Comparison of ENCODE assay signal across 8 mouse cellular contexts in the genomic region with DNA sequence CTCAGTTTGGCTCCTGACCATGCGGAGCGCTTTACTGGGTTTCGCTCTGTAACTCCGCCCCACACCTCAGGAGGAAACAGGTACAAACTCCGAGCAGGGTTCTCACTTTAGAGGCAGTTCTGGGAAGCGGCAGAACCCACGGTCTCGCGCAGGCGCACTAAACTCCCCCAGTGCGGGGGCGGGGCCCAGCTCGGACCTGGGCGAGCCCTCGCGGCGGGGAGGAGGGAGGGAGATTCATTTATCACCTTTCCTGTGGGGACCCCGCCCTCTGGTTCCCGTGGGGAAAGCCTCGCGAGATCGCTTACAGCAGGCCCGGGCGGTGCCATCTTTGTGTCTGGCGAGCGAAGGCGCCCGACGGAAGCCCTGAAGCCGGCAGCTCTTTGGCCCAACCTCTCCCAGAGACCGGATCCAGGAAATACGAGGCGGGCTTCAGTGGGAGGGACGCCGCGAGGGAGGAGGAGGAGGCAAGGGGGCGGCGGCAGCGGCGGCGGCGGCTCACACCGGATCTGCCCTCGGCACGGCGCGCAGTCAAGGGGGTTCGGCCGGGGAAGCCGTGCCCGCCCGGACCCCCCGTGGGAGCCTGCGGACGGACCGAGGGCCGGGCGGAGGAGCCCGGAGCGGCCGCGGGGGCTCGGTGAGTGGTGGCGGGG. TPM values are rescaled to one million over a fixed set of nuclear protein-coding genes. Genes with fewer than 3 reads are reported as not detected.
A peak's percentile ranks its signal among the peaks of the same experiment; 100 is the strongest.
DNase-seq lines count a peak whose midpoint lies in the region; ATAC-seq and TF ChIP-seq lines count a peak whose summit lies in the region.

Tab3 (plus strand) TSS at position 491 of the 650 bp plus-strand sequence.

- no peaks in the 10 kb centered on the region for H3K36me3 ChIP-seq in embryonic facial prominence, embryonic 13.5 days
- H3K36me3 ChIP-seq in kidney, adult 2 months (ENCODE audit: control insufficient read depth, insufficient read depth, low read length), result no peaks in the 10 kb centered on the region
- H3K36me3 ChIP-seq in limb, embryonic 12.5 days, result no peaks in the 10 kb centered on the region
- H3K36me3 ChIP-seq in midbrain, embryonic 15.5 days (replicated peaks), result no peaks in the 10 kb centered on the region
- no peaks in the 10 kb centered on the region for H3K36me3 ChIP-seq in spleen, adult 2 months (ENCODE audit: control insufficient read depth, insufficient read depth, low read length)

- peak within 1 kb of the TSS; percentile 81 for H3K9ac ChIP-seq in embryonic facial prominence, embryonic 13.5 days
- H3K9ac ChIP-seq in limb, embryonic 12.5 days (replicated peaks), result peak within 1 kb of the TSS; percentile 74
- peak within 1 kb of the TSS; percentile 66 for H3K9ac ChIP-seq in midbrain, embryonic 15.5 days

- peaks cover 4% of the 10 kb centered on the region; the same call in 1 of the 2 replicates for H3K27me3 ChIP-seq in embryonic facial prominence, embryonic 13.5 days
- H3K27me3 ChIP-seq in kidney, adult 2 months (replicated peaks; ENCODE audit: control insufficient read depth, insufficient read depth, low read length), result no peaks in the 10 kb centered on the region
- peaks cover 9% of the 10 kb centered on the region; the same call in 1 of the 2 replicates for H3K27me3 ChIP-seq in limb, embryonic 12.5 days
- no peaks in the 10 kb centered on the region for H3K27me3 ChIP-seq in midbrain, embryonic 15.5 days (replicated peaks)
- no peaks in the 10 kb centered on the region for H3K27me3 ChIP-seq in spleen, adult 2 months (ENCODE audit: control insufficient read depth, insufficient read depth, low read length)

- peak within 1 kb of the TSS; percentile 59 for H3K4me2 ChIP-seq in embryonic facial prominence, embryonic 13.5 days
- peak within 1 kb of the TSS; percentile 57 for H3K4me2 ChIP-seq in limb, embryonic 12.5 days
- H3K4me2 ChIP-seq in midbrain, embryonic 15.5 days, result peak within 1 kb of the TSS; percentile 52

- ATAC-seq in embryonic facial prominence, embryonic 13.5 days (ENCODE audit: insufficient number of reproducible peaks, insufficient read depth, low FRiP score, low TSS enrichment, low read depth), result peak; percentile 93
- peak; percentile 98 for ATAC-seq in limb, embryonic 12.5 days (ENCODE audit: insufficient number of reproducible peaks, insufficient read depth, low FRiP score, low TSS enrichment, low read depth)
- peak; percentile 99 for ATAC-seq in midbrain, embryonic 15.5 days (replicated peaks)

- H3K9me3 ChIP-seq in embryonic facial prominence, embryonic 13.5 days, result no peaks in the 10 kb centered on the region
- H3K9me3 ChIP-seq in limb, embryonic 12.5 days, result no peaks in the 10 kb centered on the region
- no peaks in the 10 kb centered on the region for H3K9me3 ChIP-seq in midbrain, embryonic 15.5 days

- no peak for TF ChIP-seq CTCF in kidney, adult 2 months (conservative IDR thresholded peaks at IDR 0.05; ENCODE audit: insufficient read depth, insufficient read length, low read depth, low read length)
- no peak for TF ChIP-seq CTCF in spleen, adult 2 months (IDR thresholded peaks at IDR 0.05; ENCODE audit: extremely low read depth, insufficient read depth, insufficient read length, insufficient replicate concordance)

- DNase-seq in 3134 (ENCODE audit: extremely low read depth, insufficient read length, low spot score), result peak; percentile 95
- peak; percentile 95 to 97 for DNase-seq in adrenal gland, postnatal 36 days
- peak; percentile 94 to 97 for DNase-seq in heart, adult 18-20 months
- DNase-seq in kidney, adult 2 months, result peak; percentile 98
- peak; percentile 93 to 95 for DNase-seq in spleen, adult 2 months (ENCODE audit: low read depth in 1 of 2, low spot score in 2 of 2)

- H3K27ac ChIP-seq in embryonic facial prominence, embryonic 13.5 days, result peak within 1 kb of the TSS; percentile 62; the same call in 1 of the 2 replicates
- H3K27ac ChIP-seq in kidney, adult 2 months (ENCODE audit: insufficient read depth, low read depth, low read length), result peak within 1 kb of the TSS; percentile 59
- H3K27ac ChIP-seq in limb, embryonic 12.5 days, result peak within 1 kb of the TSS; percentile 35; the same call in 1 of the 2 replicates
- H3K27ac ChIP-seq in midbrain, embryonic 15.5 days, result peak within 1 kb of the TSS; percentile 74
- peak within 1 kb of the TSS; percentile 60 for H3K27ac ChIP-seq in spleen, adult 2 months (ENCODE audit: insufficient read depth, low read length)

- no peaks in the 10 kb centered on the region; the same call in 1 of the 2 replicates for H3K4me1 ChIP-seq in embryonic facial prominence, embryonic 13.5 days
- no peaks in the 10 kb centered on the region for H3K4me1 ChIP-seq in kidney, adult 2 months (ENCODE audit: control insufficient read depth, insufficient read depth, low read length)
- H3K4me1 ChIP-seq in limb, embryonic 12.5 days (replicated peaks), result no peaks in the 10 kb centered on the region
- H3K4me1 ChIP-seq in midbrain, embryonic 15.5 days, result peaks cover 4% of the 10 kb centered on the region; the same call in 1 of the 2 replicates
- H3K4me1 ChIP-seq in spleen, adult 2 months (ENCODE audit: control insufficient read depth, insufficient read depth, insufficient read length), result no peaks in the 10 kb centered on the region; the same call in 1 of the 2 replicates

- WGBS in embryonic facial prominence, embryonic 13.5 days, result 26% methylated on average over 33 of the region's 64 CpGs
- WGBS in kidney, adult 2 months, result under 1% methylated on average over 37 of the region's 64 CpGs
- WGBS in limb, embryonic 12.5 days, result 28% methylated on average over 40 of the region's 64 CpGs
- WGBS in midbrain, embryonic 15.5 days, result 17% methylated on average over 33 of the region's 64 CpGs
- 32% methylated on average over 62 of the region's 64 CpGs for WGBS in spleen, adult 2 months

- peak within 1 kb of the TSS; percentile 62 for H3K4me3 ChIP-seq in embryonic facial prominence, embryonic 13.5 days
- peak within 1 kb of the TSS; percentile 89 for H3K4me3 ChIP-seq in kidney, adult 2 months (ENCODE audit: insufficient read depth, low read depth, low read length)
- H3K4me3 ChIP-seq in limb, embryonic 12.5 days (replicated peaks), result peak within 1 kb of the TSS; percentile 64
- H3K4me3 ChIP-seq in midbrain, embryonic 15.5 days, result peak within 1 kb of the TSS; percentile 63
- H3K4me3 ChIP-seq in spleen, adult 2 months (ENCODE audit: extremely low read depth, insufficient read depth, insufficient read length), result peak within 1 kb of the TSS; percentile 72

- no peak for TF ChIP-seq POLR2A in kidney, adult 2 months (IDR thresholded peaks at IDR 0.05; ENCODE audit: low read depth, low read length)
- no peak; the same call in 1 of the 2 replicates for TF ChIP-seq POLR2A in spleen, adult 2 months (IDR thresholded peaks at IDR 0.05; ENCODE audit: low read depth, low read length)

RNA-seq across cellular contexts. Expression of gene Tab3, which starts in this region (rescaled TPM):
- 10 to 100 TPM; 10.3 to 11.6 TPM for total RNA-seq in adrenal gland, postnatal 36 days (2021)
- 3.2 and 3.9 TPM in 2 replicates for polyA plus RNA-seq in embryonic facial prominence, embryonic 13.5 days (2015; fragmentation: Nextera tagmentation; extraction: Ambion mirVana)
- 1 to 10 TPM; 7.4 to 9.4 TPM for total RNA-seq in heart, adult 18-20 months (2021)
- 3.1 and 3.4 TPM in 2 replicates for polyA plus RNA-seq in kidney, adult 2 months (2012; rRNA removed)
- 2.8 and 4.9 TPM in 2 replicates for polyA plus RNA-seq in limb, embryonic 12.5 days (2016; fragmentation: Nextera tagmentation; extraction: Ambion mirVana)
- 7.6 and 8.1 TPM in 2 replicates for polyA plus RNA-seq in midbrain, embryonic 15.5 days (2015; fragmentation: Nextera tagmentation; extraction: Ambion mirVana)
- polyA plus RNA-seq in spleen, adult 2 months (2012; rRNA removed), result 4.0 TPM in 2 replicates

Comparison
In these comparisons a context has a peak if more than half of its experiments do, and no peak if none do; other contexts are left out.
1. Peak in every context shown above with its lines: DNase-seq, ATAC-seq, H3K4me3 ChIP-seq and H3K27ac ChIP-seq.